Mouse (Mus musculus) embryonic fibroblast, embryonic 13.5 days (primary cell): Measurements from ENCODE around the gene Xntrpc.

Experiments used
- CTCF ChIP-seq: IDR thresholded peaks from 2 replicates; pipeline ENCODE4 v1.5.1; 2011; ENCODE audit warnings: mild to moderate bottlenecking, control low read depth, low read length, moderate library complexity, borderline replicate concordance; ENCODE audit not compliant: insufficient read depth
- POLR2A ChIP-seq: IDR thresholded peaks from 2 replicates; pipeline ENCODE4 v1.6.1; 2011; ENCODE audit warnings: low read depth, mild to moderate bottlenecking, control low read depth, low read length, moderate library complexity

GRCm38 (mm10) chr7:102080311-102080710, 14.8 kb downstream of the Xntrpc start:
- no peak for TF ChIP-seq CTCF
- TF ChIP-seq POLR2A: no peak
